Mouse (Mus musculus): Measurements from ENCODE around the gene Prkcb.
A peak's percentile ranks its signal among the peaks of the same experiment; 100 is the strongest.

The Prkcb gene

DNA sequence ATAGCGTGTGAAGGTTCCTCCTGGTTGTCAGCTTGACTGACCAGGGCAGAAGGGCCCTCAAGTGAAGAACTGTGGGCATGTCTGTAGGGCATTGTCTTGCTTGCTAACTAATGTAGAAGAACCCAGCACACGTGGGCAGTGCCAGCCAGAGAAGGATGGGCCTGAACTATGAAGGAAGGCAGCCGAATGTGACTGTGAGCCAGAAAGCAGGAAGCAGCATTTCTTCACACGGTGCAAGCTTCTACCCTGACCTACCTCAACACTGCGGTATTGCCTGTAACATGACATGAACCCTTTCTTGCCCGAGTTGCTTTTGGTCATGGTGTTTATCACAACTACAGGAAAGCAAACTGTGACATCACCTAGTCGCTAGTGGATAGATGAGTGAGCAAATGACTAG is 113.5 kb downstream of the Prkcb start:
- DNase-seq (ENCODE audit: low spot score in 2 of 2), result no peak

DNA sequence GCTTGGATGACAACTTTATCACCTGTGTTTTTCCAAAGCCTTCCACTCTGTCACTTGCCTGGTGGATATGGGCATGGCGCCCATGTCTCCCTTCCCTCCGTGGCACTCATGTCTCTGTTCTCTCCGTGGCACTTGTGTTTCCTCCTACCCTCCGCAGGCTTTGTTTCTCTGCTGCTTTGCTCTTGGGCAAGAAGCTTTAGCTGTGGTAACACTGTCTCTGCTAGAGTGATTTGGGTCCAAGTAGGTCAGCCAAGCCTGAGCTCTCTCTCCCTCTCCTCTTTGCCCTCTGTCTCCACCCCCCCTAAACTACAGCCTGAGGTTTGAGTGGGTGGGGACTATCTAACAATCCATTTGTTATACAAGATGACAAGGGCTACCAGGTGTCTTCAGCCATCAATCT is 114.8 kb downstream of the Prkcb start:
- no peak for DNase-seq (ENCODE audit: low spot score in 2 of 2)

DNA sequence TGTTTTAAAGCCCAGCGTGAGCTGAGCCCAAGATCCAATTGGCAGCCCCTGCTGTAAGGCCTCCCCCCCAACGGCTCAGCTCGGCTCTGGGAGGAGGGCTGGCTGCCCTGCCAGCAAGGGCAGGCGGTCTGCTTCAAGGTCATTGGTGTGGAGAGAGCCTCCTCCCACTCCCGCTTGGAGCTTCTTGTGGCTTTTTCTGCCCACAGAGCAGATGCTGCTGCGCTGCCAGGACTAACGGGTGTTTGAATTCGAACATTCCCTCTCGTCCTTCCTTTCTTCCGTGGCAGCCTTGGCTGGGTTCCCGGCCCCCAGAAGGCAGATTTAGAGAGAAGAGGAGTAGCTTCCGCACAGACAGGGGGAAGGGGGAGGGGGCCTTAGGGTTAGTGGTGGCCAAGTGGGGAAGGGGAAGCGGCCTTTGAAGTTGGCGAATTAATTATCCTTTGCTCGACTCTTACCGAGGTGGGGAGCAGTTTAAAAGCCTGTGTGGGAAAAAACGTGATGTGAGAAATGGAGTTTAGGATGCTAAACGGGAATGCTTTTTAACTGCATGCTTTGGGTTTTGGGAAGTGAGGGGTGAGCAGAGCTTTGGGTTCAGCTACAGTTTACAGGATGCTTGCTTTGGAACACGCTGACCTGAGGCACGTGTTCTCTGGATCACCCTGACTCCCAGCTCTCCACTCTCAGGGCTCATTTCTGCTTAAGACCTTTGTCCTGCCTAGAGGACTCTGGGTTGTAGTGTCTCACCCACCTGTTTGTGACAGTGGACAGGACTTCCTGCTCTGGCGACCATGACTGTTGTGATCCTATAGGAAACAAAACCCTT is 116.2 kb downstream of the Prkcb start:
- peak; percentile 86 to 92 for DNase-seq (ENCODE audit: low spot score in 2 of 2)

DNA sequence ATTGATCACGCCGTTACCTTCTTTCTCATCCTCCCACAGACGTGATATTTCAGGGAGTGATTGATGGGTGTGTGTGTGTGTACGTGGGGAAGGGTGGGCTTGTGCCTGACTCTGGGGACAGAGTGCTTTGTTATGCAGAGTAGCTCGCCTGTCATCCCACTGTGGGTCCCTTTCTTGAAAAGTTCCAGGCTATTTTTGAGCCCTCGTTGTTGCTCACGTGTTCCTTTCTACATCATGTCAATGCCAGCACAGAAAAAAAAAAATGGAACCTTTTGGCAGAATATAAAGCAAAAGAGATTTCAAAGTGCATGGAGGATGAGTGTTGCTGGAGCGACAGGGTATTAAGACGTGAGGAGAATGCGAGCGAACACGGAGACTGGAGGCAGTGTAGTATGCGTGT is 118.1 kb downstream of the Prkcb start:
- no peak for DNase-seq (ENCODE audit: low spot score in 2 of 2)

DNA sequence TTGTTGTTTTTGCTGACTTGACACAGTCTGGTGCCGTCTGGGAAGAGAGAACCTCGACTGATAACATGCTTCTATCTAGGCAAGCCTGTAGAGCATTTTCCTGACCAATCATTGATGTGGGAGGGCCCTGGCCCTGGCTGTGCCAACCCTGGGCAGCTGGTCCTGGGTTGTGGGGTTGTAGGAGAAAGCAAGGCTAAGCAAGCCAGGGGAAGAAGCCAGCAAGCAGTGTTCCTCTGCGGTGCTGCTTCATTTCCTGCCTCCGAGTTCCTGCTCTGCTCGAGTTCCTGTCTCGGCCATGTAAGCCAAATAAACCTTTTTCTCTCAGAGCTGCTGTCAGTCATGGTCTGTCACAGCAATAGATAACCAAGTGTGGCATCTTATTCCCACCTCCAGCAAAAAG is 121.4 kb downstream of the Prkcb start:
- no peak for DNase-seq (ENCODE audit: low spot score in 2 of 2)

DNA sequence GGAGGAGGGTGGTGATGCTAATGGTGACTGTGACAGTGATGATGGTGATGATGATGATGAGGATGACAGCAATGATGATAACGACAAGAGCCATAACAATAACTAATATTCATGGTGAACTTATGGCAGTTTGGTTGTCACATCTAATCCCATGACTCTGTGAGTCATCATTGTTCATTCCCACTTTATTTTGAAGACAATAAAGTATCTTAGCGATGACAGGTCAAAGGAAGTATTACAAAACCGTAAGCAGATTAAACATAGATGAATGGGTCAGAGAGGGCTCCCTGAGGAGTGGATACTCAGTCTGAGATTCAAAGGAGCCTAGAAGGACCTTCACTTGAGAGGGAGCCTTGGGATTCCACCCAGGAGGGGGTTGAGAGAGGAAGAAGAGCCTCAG is 122.3 kb downstream of the Prkcb start:
- no peak for DNase-seq (ENCODE audit: low spot score in 2 of 2)

DNA sequence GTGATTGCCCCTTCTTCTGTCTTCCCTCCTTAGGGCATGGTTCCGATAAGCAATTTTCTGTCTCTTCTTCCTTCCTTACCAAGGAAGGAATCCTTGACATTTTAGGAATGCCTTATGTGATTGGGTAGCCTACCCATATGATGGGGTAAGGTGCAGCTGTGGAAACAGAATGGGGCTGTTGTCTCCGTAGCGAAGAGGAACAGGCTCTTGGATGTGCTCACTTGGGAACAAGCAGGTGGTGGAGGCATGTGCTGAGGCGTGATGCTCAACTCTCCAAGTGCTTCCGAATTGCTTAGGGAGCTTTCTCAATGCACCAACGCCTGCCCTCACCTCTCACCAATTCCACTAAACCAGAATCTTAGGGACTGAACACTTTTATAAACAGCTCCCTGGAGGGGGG is 124.7 kb downstream of the Prkcb start:
- DNase-seq (ENCODE audit: low spot score in 2 of 2), result no peak

DNA sequence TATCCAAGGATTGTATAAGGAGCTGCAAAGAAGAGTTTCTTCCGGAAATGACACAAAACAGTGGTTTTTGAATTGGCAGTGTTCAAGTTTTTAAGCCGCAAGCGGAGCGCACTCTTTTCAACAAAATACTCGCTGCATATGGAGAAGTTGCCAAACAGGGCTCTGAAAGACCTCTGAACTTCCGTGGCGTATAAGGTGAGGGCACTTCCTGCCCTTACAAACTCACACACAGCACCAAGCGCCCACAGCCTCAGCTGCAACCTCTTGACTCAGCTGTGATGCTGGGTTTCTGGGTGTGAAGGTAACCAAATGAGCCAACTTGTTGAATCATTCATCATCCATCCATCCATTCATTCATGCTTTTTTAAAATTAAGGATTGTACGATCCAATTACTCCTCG is 125.6 kb downstream of the Prkcb start:
- DNase-seq (ENCODE audit: low spot score in 2 of 2), result no peak

DNA sequence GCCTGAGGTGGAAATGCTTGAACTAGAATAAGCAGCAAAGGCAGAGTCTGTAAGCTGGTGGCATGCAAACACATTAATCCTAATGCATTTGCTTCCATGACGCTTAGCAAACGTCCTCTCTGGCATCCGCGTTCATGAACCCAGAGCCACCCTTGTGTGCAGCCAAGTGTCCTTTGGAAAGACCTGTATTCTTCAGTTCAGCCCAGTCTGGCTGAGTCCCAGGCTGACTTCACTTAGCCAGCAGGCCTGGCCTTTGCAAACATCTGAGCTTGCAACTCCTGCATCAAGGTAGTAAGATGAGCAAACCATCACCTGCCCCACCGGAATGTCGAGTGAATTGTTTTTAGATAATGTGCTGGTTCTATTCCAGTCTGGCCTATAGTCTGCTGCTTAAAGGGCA is 126.1 kb downstream of the Prkcb start:
- no peak for DNase-seq (ENCODE audit: low spot score in 2 of 2)

DNA sequence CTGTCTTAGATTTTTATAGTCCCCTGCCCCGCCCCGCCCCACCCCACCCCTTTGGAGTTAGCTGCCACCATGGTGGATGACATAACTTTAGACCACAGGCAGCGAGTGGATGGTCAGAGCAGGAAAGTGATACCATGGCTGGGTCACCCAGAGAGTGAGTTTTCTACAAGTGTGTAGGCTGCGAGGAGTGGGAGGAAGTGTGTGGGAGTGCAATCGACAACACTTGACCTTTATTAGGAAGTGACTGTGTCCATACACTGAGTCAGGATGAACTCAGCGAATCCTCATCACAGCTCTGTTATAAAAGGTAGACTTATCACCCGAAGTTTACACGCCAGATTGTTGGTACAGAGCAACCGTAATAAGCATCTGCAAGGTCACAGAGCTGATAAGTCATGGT is 126.8 kb downstream of the Prkcb start:
- DNase-seq (ENCODE audit: low spot score in 2 of 2), result no peak

DNA sequence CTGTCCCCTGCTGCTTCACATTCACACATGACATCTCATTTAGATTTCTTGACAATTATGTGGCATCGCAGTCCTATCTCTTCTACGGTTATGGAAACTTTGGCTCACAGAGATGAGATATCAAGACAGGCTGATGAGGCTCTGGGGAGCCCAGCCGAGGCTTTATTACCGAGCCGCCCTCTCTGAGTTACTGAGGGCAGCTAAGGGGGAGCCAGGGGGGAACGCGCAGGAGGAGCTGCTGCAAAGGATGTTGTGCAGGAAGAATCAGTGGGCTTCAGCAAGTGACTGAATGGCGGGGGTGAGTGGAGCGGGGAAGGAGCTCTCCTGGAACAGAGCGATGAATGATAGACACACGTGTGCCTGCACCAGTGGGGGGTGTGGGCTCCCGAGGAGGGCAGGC is 127.4 kb downstream of the Prkcb start:
- no peak for DNase-seq (ENCODE audit: low spot score in 2 of 2)

DNA sequence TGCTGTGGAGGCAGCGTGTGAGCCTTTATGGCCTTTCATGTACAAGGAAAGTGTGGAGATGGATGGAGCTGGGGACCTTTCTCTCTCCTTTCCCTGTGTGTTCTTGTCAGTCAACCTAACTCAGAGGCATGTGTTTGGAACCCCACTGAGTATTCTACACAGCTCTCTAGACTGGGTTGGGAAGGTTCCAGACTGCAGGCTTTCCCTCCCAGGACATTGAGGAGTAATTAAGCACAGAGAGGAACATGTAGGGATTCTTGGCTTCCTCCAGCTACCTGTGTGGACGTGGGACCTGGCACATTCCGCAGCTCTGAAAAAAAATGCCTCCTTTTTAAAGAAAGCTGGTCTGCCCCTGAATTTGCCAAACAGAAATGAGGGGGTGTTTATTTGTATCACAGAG is 130.0 kb downstream of the Prkcb start:
- no peak for DNase-seq (ENCODE audit: low spot score in 2 of 2)

DNA sequence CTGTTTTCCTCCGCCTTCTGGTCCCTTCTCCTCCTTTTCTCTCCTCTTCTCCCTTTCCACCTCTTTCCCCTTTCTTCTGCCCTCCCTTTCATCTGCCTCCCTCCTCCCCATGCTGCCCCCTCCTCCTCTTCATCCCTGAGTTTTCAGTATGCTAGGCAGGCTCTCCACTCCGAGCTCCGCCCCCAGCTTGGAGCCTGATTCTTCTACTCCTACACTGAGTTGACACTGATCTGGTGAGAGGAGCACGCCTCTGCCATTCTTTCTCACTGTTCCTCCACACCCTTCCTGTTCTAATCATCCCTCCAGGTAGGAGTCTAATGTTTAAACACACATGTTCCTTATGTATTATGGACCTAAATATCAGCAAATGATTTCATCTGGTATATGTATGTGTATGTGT is 135.3 kb downstream of the Prkcb start:
- peak; percentile 56 to 62 for DNase-seq (ENCODE audit: low spot score in 2 of 2)

DNA sequence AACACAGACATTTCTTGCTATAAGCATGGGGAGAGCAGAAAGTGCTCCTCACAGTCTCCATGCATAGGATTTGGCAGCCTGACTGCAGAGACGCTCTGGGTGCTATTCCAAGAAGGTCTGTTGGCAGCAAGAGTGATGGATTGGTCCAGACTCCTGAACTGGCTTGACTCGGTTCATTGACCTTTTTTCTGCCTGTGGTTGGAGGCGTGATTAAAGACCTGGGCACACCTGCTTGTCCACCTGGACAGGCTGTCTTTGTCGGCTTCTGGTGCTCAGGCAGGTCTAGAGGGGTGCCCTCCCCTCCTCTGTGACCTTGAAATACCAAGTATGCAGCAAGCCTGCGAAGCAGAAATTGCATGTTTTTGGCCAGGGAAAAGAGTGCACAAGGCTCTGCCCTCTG is 140.6 kb downstream of the Prkcb start:
- no peak for DNase-seq (ENCODE audit: low spot score in 2 of 2)

DNA sequence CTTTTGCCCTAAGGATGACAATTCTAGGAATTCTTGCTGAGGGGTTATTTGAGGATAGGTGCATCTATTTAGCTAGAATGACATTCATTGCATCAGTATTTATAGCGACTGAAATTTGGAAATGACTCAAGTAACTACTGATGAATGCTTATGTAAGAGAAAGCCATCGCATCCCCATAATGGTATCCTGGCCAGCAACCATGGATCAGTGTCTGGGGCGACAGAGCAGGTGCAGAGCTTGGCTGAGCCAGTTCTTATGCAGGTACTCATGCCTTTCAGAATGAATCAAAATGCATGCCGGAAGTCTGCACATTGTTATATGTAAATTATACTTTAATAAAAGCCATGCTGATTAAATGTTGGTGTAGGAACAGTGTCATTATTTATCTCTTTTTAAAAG is 143.8 kb downstream of the Prkcb start:
- DNase-seq (ENCODE audit: low spot score in 2 of 2), result no peak

DNA sequence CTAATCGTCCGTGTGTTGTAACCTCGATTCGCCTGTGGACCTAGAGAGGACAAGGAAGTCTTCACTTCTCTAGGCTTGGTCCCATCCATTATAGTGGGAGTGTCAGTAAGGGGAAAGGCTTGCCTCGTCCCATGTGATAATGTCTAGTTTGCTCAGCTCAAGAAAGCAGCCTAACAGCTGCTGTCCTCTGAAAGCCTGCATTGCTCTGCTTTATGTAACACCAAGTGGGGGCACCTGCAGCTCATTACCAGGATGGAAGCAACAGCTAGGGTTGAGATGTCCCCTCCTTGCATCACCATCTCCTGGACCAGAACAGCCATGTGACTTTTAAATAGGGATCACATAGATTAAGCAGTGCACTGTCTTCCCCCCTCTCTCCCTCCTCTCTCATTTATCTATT is 144.8 kb downstream of the Prkcb start:
- DNase-seq (ENCODE audit: low spot score in 2 of 2), result peak in 1 of 2 experiments; percentile 52

DNA sequence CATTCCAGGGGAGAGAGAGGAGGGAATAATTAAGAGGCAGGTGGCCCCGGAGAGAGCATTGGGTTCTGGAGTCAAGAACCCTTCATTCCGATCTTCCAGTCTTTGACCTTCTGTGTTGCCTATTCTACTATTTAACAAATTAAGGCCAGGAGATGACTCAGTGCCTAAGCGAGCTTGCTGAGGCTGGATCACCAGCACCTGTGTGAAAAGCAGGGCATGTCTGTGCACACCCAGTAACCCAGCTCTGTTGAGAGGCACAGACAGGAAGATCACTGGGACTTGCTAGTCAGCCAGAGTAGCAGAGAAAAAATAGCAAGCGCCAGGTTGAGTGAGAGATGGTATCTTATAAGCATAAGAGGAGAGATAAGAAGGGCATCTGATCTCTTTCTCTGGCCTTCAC is 146.4 kb downstream of the Prkcb start:
- no peak for DNase-seq (ENCODE audit: low spot score in 2 of 2)

DNA sequence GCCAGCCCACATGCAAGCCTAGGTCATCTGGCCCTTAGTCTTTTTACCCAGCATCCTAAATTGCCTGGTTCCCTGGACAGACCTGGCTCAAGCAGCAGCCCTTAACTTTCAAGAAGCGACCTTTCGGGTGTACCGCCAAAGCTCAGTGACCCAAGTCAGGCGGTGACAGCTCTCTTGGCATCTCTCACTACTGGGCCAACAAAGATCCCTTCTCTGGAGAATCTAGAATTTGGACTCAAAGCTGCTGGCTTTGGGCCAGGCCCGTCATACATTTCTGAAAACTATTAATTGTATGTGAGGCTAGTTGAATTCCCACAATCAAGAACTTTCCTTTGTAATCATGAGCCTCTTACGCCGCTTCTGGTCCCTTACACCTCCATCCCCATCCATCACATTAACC is 147.0 kb downstream of the Prkcb start:
- DNase-seq (ENCODE audit: low spot score in 2 of 2), result no peak

DNA sequence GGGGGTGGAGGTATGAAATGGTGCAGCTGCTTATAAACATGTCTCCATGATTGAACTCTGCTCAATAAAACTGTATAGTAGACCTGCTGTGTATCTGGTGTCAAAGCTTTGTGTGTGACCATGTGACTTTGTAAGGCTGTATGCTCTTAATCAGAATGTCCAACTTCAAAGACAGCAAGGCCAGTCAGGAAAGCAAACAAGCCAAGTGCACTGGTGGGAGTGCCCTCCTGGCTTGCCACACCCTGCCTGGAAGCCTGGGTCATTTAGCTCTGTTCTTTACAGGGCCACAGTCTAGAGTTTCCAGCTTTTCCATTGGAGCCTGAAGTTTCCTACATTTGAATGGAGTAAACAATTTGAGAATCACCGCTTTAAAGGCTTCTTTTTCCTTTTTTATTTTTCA is 148.8 kb downstream of the Prkcb start:
- DNase-seq (ENCODE audit: low spot score in 2 of 2), result no peak

DNA sequence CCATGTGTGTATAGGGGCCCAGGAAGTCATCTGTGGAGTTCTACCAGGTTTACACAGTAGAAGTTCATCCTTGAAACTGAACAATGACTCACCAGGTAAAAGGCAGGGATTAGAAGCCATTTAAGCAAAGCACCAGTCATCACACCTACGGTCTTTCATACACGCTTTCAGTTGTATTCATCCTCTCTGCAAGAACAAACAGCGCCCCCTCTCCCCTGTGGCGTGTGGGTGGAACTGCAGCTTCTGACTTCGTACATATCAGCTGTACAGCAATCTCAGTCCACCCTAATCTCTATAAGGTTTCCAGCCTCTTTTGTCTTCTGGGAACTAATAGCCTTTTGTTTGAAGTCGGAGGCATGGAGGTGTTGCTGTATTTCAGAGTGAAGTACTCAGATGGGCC is 156.5 kb downstream of the Prkcb start:
- DNase-seq (ENCODE audit: low spot score in 2 of 2), result no peak

DNA sequence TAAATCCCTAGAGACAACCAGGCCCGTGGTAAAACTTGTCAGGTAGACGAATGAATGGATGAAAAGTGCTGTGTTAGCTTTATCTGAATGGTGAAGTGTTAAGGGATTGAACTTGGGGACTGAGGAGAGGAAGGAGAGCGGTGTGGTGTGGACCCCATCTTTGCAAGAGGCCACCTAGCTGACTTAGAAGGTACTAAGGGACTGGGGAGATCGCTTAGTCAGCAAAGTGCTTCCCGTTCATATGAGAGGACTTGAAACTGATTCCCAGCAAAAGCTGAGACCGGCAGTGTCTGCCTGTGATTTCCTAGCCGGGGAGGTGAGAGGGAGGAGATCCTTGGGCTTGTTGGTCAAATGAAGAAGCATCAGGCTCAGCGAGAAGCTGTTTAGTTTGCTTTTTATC is 164.1 kb downstream of the Prkcb start:
- DNase-seq (ENCODE audit: low spot score in 2 of 2), result no peak

DNA sequence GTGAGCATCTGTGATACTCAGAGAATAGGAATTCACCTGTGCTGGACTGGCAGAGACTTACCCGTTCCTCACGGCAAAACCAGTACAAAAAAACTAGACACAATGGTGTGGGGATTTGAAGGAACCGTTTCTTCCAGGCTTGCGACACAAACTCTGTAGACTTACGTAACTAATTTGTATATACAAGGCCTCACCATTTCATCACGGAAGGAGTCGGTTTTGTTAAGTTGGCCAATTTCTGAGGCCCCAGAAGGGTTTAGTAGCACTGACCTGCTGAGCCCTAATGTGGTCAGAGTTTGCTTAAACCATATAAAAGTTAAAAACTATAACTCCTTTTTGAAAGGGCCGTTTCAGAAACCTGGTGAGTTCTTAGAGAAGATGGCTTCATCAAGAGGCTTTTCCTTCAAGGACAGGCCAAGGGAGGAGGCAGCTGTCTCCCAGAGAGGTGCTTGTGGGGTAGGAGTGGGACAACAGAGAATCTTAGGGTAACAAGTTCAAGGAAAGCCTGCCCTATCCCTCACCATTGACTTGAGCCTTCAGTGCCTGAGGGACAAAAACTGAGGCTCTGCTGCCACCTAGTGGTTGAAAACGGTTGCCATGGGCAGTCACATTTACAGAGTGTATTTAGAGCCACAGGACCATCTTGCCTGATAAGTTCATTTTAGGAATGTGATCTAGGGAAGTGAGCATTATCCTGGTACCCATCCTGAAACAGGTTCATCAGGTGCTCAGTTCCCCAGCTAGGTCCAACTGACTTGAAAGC is 170.8 kb downstream of the Prkcb start:
- DNase-seq (ENCODE audit: low spot score in 2 of 2), result peak; percentile 91 to 93

DNA sequence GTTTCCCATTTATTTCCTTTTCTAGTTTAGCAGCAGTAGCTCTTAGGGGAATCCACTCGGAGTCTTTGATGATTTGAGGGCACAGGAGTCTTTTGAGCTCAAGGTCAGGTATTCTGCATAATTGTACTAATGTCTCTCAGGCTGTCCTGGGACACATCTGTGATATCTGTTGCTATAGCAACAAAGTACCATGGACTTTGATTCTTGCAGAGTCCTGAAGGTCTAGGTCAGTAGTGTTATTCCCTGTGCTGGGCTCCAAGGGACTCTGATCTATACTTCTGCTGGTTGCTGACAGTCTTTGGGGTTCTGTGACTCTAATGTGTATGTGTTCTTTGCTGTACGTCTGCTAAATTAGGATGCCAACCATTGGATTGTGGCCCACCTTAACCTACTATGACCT is 171.5 kb downstream of the Prkcb start:
- no peak for DNase-seq (ENCODE audit: low spot score in 2 of 2)

Measured in right cerebral cortex, adult 2 months (tissue).